Mouse (Mus musculus) heart, postnatal 0 days (tissue): ENCODE measurements around the gene Zgpat.

Experiments used
- CTCF ChIP-seq: IDR thresholded peaks from 2 replicates; pipeline ENCODE4 v1.5.1; 2016; ENCODE audit warnings: antibody characterized with exemption, control low read depth, low read depth
- EP300 ChIP-seq: IDR thresholded peaks from 2 replicates; pipeline ENCODE4 v1.6.1; 2016; ENCODE audit warnings: antibody characterized with exemption, low read depth

DNA sequence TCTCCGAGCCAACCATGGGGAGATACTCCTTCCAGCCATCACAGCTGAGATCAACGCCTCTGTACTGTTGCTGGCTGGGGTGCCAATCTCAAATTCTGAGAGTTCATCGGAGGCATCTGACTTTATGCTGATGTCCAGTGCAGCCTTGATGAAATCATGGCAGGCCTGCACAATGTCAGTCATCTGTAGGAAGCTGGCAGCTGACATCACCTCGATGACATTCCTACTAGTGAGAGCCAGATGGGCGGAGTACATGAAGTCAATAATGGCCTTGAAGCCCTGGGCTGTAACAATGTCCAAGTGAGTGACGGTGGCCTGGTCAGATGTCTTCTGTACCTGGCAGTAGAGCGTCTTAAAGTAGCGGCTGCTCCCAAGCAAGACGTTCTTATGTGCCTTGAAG lies 59.1 kb downstream of the Zgpat start:
- TF ChIP-seq EP300, result no peak
- TF ChIP-seq CTCF, result no peak
